Mouse (Mus musculus) E14TG2a.4 (cell line): ENCODE measurements around the gene Cemip.

Experiments used
- CTCF ChIP-seq: conservative IDR thresholded peaks from 2 replicates; pipeline ENCODE4 v1.5.1; 2014; ENCODE audit warnings: low read length
- NANOG ChIP-seq: IDR thresholded peaks from 2 replicates; pipeline ENCODE4 v1.6.1; 2014; ENCODE audit warnings: borderline replicate concordance, low read length, mixed read lengths
- POU5F1 ChIP-seq: IDR thresholded peaks from 2 replicates; pipeline ENCODE4 v1.6.1; 2014; ENCODE audit warnings: low read length, borderline replicate concordance

DNA sequence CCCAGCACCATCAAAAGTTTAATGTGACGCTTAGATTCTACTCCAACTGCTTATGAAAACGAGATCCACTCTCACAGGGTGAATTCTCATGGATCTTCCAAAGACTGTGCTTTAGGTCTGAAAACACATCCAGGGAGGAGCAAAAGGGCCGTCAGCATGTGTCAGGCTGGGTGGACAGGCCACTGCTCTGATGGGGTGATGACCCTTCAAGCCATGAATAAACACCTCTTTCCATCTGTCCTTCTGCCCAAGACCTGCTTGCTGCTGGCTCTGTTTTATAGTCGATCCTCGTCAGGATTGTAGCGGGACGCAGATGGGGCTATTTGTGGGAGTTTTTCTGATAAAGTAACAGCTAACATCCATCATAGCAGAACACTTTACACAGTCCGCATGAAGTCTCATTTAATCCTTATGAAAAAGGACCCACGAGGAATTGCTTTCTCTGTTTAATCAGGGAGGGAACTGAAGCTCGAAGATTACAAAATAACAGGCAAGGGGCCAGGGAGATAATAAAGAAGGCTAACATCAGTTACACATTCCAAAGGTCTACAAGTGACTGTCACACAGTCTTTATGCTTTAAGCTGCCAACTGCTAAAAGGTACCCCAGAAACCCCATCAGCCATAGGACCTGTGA lies 25.5 kb upstream of the Cemip start:
- TF ChIP-seq CTCF, result no peak
- no peak for TF ChIP-seq NANOG
- no peak for TF ChIP-seq POU5F1
